Mouse (Mus musculus): Measurements from ENCODE around the gene Cox20. TPM values are rescaled to one million over a fixed set of nuclear protein-coding genes. Genes with fewer than 3 reads are reported as not detected.
"Not testable (repeated sequence)": the region's sequence is repeated elsewhere in the genome, so short reads cannot be mapped to it uniquely, and the experiment has no call there.

Cox20 gene
- total RNA-seq, 2 experiments from 2014 or later, result 33.3 to 63.8 TPM

DNA sequence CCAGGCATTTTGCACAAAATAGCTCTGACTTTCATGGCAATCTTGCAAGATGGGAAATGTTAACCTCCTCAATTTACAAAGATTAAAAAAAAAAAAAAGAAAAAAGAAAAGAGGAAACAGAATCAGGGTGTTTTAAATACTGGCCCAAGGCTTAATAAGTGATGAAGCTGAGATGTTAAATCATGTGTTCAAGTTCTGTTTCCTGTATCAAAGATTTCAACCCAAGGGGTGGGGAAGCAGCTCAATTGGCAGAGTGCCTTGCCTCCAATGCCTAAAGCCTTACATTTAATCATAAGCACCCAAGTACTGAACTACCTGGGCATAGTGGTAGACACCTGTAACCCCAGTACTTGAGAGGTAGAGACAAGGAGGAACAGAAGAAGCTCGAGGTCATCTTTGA is 23.1 kb downstream of the Cox20 start:
- intact Hi-C loops (cut with DNase I), result loop anchor here (5.0 kb wide), 1 partner anchor 45 kb away; no protein-coding TSS in a partner anchor
- no peak for TF ChIP-seq CTCF (IDR thresholded peaks at IDR 0.05)
- no peak for DNase-seq
- Histone ChIP-seq H3K27ac (no peak overlapping the region), H3K4me3 (no peak overlapping the region)

DNA sequence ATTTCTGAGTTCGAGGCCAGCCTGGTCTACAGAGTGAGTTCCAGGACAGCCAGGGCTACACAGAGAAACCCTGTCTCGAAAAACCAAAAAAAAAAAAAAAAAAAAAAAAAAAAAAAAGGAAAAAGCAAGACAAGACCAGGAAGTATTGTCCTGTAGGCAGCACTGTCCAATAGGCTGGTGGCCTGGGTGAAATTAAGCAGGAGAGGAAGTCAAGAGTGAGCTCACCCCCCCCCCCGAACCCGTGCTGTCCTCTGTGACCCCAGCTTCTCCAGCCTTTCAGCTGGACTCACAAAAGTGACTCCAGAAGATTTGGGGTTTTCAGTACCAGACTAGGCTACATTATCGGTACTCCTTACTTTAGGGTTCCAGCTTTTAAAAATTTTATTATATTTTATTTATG is 23.7 kb downstream of the Cox20 start:
- no peak for DNase-seq
- H3K4me3 ChIP-seq, result no peak overlapping the region
- no peak for TF ChIP-seq CTCF (IDR thresholded peaks at IDR 0.05)
- intact Hi-C loops (cut with DNase I), result loop anchor here (5.0 kb wide), 1 partner anchor 45 kb away; no protein-coding TSS in a partner anchor
- no peak overlapping the region for H3K27ac ChIP-seq

DNA sequence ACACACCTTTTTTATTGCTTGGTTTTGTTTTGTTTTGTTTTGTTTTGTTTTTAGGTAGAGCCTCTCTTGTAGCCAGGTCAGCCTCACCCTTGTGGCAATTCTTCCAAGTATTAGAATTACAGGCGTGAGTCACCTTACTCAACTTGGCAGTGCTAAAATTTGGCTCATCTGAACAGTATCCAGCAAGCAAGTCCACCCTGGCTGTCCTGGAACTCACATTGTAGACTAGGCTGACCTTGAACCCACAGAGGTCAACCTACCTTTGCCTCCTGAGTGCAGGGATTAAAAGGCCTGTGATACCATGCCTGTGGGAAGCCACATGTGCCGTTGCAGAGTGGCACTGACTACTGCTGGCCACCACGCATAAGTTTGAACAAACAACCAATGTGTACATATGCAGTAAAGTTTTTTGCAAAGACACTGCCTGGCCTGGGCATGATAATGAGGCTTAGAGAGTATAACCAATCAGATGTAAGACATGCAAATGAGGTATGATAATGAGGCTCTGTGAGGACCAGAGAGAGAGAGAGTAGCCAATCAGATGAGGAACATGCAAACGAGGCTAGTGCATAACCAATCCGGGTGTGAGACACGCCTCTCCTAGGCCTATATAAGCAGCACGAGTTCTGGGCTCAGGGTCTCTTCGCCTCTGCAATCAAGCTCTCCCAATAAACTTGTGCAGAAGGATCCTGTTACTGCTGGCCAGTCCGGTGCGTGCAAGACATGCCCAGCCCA is 25.3 kb downstream of the Cox20 start:
- intact Hi-C loops (cut with DNase I), result loop anchor here (2.0 to 5.0 kb wide), 2 partner anchors 19 to 43 kb away; no protein-coding TSS in a partner anchor
- peak overlapping the region; percentile 51; the same call in 1 of the 2 replicates for H3K27ac ChIP-seq
- not testable (repeated sequence) for DNase-seq, H3K4me3 ChIP-seq

DNA sequence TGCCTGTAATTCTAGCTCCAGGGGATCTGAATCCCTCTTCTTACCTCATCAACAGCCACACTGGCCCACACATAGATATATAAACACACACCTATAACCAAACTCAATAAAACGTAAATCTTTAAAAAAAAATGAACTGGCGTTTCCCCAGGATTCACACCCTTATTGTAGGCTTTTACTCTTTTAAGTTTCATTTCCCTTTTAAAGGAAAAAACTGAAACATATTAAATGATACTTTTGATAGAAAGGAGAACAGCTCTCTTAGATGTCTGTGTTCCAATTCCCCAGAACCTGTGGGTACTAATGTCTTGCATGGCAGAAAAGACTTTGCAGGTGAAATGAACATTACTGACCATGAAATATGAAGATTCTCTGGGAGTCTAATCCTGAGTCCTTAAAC is 31.9 kb downstream of the Cox20 start:
- intact Hi-C loops (cut with DNase I), result no loop called here
- TF ChIP-seq CTCF (IDR thresholded peaks at IDR 0.05), result no peak
- no peak overlapping the region for H3K27ac ChIP-seq
- H3K4me3 ChIP-seq, result no peak overlapping the region
- no peak for DNase-seq

DNA sequence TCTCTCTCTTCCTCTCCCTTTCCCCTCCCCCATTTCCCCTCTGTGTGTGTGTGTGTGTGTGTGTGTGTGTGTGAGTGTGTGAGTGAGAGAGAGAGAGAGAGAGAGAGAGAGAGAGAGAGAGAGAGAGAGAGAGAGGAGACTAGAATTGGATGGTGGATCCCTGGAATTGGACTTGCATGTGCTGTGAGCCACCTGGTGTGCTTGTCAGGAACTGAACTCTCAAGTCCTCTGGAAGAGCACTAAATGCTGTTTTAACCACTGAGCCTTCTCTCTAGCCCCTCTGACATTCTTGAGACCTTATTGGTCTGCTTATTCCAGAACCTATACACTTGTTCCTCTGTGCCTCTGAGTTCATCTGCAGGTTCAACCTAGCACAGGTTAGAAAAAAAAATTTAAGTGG is 32.7 kb downstream of the Cox20 start:
- Histone ChIP-seq H3K4me3 (no peak overlapping the region), H3K27ac (no peak overlapping the region)
- no peak for DNase-seq
- no peak for TF ChIP-seq CTCF (IDR thresholded peaks at IDR 0.05)
- intact Hi-C loops (cut with DNase I), result no loop called here

DNA sequence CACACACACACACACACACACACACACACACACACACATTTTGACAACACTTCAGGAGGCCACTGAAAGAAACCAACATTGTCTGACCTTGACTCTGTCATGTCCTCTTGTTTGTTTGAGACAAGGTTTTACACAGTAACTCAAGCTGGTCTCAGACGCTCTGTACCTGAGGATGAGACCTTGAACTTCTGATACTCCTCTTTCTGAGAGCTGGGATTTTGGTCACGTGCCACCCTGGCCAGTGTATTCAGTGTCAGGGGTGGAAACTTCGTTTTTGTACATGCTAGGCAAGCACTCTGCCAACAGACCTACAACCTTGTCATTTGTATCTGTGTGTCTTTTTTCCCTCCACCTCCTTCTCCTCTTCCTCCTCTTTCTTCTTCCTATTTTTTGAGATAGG is 35.6 kb downstream of the Cox20 start:
- H3K4me3 ChIP-seq, result no peak overlapping the region
- DNase-seq, result no peak
- TF ChIP-seq CTCF (IDR thresholded peaks at IDR 0.05), result no peak
- intact Hi-C loops (cut with DNase I), result no loop called here
- no peak overlapping the region for H3K27ac ChIP-seq

DNA sequence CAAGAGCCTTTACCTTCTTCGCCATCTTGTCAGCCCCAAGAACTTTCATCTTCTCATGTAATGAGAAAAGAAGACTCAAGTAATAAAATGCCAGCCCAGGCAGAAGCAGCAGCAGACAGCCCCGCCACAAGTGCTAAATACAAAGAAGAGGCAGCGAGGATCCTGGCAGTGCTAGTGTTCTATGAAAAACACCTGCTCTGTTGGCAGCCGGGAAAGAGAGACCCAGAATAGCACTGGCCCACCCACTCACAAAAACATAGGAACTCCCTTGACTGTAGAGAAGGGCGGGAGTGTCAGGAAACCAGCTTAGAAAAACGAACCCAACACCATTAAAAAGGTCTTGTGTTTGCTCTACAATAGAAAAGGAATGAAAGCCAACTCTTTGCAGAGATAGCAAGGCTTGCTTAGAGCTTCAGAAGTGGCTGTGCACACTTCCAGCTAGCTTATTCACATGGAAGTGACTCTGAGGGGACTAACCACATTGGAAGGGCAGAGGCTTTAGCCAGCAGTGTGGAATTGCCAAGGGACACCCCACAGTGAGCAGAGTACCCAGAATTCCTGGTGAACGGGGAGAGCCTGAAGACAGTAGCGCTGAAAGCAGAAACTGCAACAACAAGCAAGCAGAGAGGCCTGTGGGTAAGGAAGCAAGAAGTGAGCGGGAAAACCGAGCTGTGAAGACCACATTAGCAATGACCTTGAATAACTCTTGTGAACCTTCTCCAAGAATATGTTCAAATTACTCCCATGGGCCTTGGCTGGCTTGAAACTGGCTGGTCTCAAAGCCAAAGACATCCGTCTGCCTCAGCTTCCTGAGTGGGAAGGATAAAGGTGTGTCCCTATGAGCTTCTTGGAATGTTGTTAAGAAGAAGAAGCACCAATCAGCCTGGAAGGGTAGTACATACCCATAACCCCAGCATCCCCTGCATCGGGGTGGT is 39.1 kb downstream of the Cox20 start:
- H3K4me3 ChIP-seq, result no peak overlapping the region
- TF ChIP-seq CTCF (IDR thresholded peaks at IDR 0.05), result no peak
- peak overlapping the region; percentile 71 for H3K27ac ChIP-seq
- DNase-seq, result no peak
- intact Hi-C loops (cut with DNase I), result no loop called here

DNA sequence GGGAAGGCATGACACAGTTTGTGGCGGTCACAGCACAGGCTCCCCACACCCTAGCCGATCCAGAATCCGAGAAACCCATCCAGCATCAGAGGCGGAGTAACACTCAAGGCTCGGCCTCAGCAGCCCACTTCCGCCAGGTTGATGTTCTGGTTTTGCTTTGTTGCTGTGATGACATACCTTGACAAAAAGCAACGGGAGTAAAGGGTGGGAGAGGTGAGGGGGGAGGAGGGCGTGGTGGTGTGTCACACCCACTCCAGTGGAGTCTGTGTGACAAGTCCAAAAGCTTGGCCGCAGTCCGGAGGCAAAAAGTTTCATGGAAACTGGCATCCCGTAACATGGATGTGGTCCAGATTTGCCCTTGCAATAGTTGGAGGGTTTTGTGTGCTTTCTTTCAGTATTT is 41.3 kb downstream of the Cox20 start:
- DNase-seq, result no peak
- no peak for TF ChIP-seq CTCF (IDR thresholded peaks at IDR 0.05)
- no peak overlapping the region for H3K4me3 ChIP-seq
- intact Hi-C loops (cut with DNase I), result no loop called here
- no peak overlapping the region for H3K27ac ChIP-seq

DNA sequence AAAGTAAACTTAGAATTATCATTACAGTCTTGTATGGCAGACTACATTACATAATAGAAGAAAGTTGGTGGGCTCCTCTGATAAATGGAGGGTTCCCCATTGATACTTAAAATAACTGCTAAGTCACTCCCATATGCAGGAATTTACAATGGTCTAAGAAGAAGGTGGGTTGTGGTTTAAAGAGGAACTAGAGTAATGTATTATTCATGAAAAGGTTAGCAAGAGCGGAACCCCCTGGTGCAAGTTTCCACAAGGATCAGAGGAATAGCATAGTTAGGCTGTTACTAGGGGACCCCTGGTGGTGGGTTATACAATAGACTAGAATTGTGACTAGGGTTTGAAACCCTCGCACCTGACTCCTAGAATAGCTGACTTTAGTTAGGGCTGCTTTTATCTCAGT is 41.8 kb downstream of the Cox20 start:
- H3K4me3 ChIP-seq, result no peak overlapping the region
- DNase-seq, result no peak
- no peak overlapping the region for H3K27ac ChIP-seq
- intact Hi-C loops (cut with DNase I), result no loop called here
- TF ChIP-seq CTCF (IDR thresholded peaks at IDR 0.05), result no peak

DNA sequence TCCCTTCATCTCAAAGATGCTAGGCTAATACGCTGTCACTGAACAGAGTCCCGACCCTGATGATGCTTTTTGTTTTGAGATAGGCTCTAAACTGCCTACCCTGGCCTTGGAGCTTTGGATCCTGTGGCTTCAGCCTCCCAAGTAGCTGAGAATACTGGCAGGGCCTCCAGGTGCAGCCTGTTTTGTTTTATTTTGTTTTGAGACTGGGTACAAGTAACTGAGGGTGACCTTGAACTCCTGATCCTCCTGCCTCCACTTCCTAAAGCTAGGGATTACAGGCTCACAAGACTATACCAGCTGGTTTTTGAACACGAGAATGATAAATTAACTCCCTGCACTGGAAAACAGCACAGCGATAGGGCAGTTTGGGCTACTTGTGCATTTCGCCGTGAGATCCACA is 46.2 kb downstream of the Cox20 start:
- no peak overlapping the region for H3K4me3 ChIP-seq
- no peak overlapping the region for H3K27ac ChIP-seq
- no peak for TF ChIP-seq CTCF (IDR thresholded peaks at IDR 0.05)
- no peak for DNase-seq
- intact Hi-C loops (cut with DNase I), result no loop called here

DNA sequence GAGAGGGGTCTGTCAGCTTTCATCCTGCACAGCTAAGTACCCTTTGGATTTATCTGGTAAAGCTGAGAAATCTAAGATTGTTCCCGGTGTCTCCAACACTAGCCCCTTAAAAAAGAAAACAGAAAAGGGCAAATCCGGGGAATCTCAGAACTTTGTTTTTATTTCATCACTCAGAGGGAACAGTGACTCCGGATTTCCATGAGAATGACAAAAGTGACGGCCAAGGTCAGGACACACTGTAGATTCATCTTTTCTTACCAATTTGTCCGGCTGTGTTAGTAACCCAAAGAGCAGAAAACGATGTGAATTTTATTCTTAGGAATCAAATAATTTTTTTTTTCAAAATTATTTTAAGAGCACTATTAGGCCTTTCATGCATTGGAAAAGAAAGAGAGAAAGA is 49.2 kb downstream of the Cox20 start:
- intact Hi-C loops (cut with DNase I), result loop anchor here (1.0 to 2.0 kb wide), 2 partner anchors 31 to 37 kb away; partner anchors contain the start of gene Hnrnpu
- no peak for TF ChIP-seq CTCF (IDR thresholded peaks at IDR 0.05)
- DNase-seq, result no peak
- H3K4me3 ChIP-seq, result peak overlapping the region; percentile 75
- H3K27ac ChIP-seq, result peak overlapping the region; percentile 91

DNA sequence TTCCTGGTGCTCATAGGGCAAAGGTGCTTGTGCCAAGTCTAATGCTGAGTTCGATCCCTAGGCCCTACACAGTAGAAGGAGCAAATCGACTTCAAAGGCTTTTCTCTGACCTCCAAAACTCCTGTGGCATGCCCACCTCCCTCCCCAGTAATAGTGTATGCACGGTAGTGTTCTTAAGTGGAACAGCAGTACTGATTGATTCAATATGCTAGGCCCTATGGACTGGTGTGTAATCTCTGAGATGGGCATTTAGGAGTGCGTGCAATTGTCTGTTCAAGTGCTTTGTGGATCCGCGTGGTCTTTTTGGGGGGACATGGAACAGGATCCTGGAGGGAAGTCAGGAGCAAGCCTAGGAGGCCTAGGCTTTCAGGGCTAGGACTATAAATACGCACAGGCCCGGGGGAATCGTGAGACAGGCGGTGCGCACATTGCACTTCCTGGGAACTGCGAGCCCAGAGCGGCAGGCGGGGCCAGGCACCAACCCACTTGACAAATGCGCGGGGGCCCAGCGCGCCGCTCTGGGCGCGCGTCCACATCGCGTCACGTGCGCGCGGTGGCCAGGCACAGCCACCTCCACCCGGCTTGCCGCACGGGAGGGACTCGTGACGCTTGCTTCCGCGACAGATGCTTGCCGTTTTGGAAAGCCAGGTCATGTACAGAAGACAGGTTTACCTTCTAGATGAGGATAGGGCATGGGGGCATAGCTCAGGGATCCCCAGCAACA is 49.8 kb downstream of the Cox20 start:
- DNase-seq, result peak; percentile 97
- Histone ChIP-seq H3K4me3 (peak overlapping the region; percentile 75), H3K27ac (peak overlapping the region; percentile 91)
- intact Hi-C loops (cut with DNase I), result loop anchor here (1.0 to 2.0 kb wide), 2 partner anchors 31 to 36 kb away; partner anchors contain the start of gene Hnrnpu
- no peak for TF ChIP-seq CTCF (IDR thresholded peaks at IDR 0.05)

All from gastrocnemius, adult 2 months (tissue).